In genomic region chr10:58393026-58394014, GRCm38 (mm10) we compare ENCODE assay signal across 8 mouse cellular contexts. TPM values are rescaled to one million over a fixed set of nuclear protein-coding genes. Genes with fewer than 3 reads are reported as not detected.
DNase-seq lines count a peak whose midpoint lies in the region; ATAC-seq lines count a peak whose summit lies in the region.

No protein-coding gene starts in this region.

- no peak for ATAC-seq in heart, embryonic 13.5 days (ENCODE audit: extremely low read depth, insufficient number of reproducible peaks, low FRiP score, low TSS enrichment)
- no peak; the same call in 1 of the 2 replicates for ATAC-seq in lung, embryonic 16.5 days (ENCODE audit: low read depth)
- no peak for ATAC-seq in cerebellum, adult (ENCODE audit: insufficient number of reproducible peaks, low FRiP score, low TSS enrichment)

- 29% methylated on average over 7 of the region's 7 CpGs for WGBS in heart, embryonic 13.5 days
- WGBS in lung, embryonic 16.5 days: 67% methylated on average over 7 of the region's 7 CpGs

- H3K27me3 ChIP-seq in heart, embryonic 13.5 days (replicated peaks): no peaks in the 10 kb centered on the region
- no peaks in the 10 kb centered on the region for H3K27me3 ChIP-seq in lung, embryonic 16.5 days (ENCODE audit: control insufficient read depth, insufficient read depth, low read depth, low read length)

- H3K4me1 ChIP-seq in heart, embryonic 13.5 days: peaks cover 71% of the 10 kb centered on the region
- H3K4me1 ChIP-seq in lung, embryonic 16.5 days (replicated peaks; ENCODE audit: control insufficient read depth, insufficient read depth, low read length): peaks cover 42% of the 10 kb centered on the region

- H3K9ac ChIP-seq in heart, embryonic 13.5 days: peak overlapping the region; percentile 25
- H3K9ac ChIP-seq in lung, embryonic 16.5 days (ENCODE audit: low read length): no peak overlapping the region

- H3K36me3 ChIP-seq in heart, embryonic 13.5 days: no peaks in the 10 kb centered on the region
- no peaks in the 10 kb centered on the region for H3K36me3 ChIP-seq in lung, embryonic 16.5 days (ENCODE audit: control insufficient read depth, insufficient read depth, low read length)

- peak overlapping the region; percentile 53; the same call in 1 of the 2 replicates for H3K4me3 ChIP-seq in heart, embryonic 13.5 days
- no peak overlapping the region for H3K4me3 ChIP-seq in lung, embryonic 16.5 days (ENCODE audit: low read length)

- DNase-seq in cerebellum, adult 9-10 months: peak; percentile 10
- DNase-seq in cerebellum, adult 9-11 months: no peak
- DNase-seq in 416B (ENCODE audit: low read depth): peak; percentile 85
- DNase-seq in ovary, postnatal 14 days (ENCODE audit: low spot score): no peak
- no peak for DNase-seq in urinary bladder, postnatal 14 days (ENCODE audit: low spot score)

- peak overlapping the region; percentile 66 for H3K4me2 ChIP-seq in heart, embryonic 13.5 days
- H3K4me2 ChIP-seq in lung, embryonic 16.5 days (ENCODE audit: low read depth, low read length): peak overlapping the region; percentile 31; the same call in 1 of the 2 replicates

- H3K27ac ChIP-seq in heart, embryonic 13.5 days (replicated peaks): peak overlapping the region; percentile 94
- peak overlapping the region; percentile 55 for H3K27ac ChIP-seq in lung, embryonic 16.5 days (ENCODE audit: low read length)

- no peaks in the 10 kb centered on the region for H3K9me3 ChIP-seq in heart, embryonic 13.5 days
- H3K9me3 ChIP-seq in lung, embryonic 16.5 days (ENCODE audit: control insufficient read depth, low read length): no peaks in the 10 kb centered on the region

RNA-seq across cellular contexts. Expression of gene Ranbp2, which starts 53.4 kb away (rescaled TPM):
- polyA plus RNA-seq in heart, embryonic 13.5 days (2015; fragmentation: Nextera tagmentation; extraction: Ambion mirVana): 14.0 and 15.2 TPM in 2 replicates
- 26.0 and 29.1 TPM in 2 replicates for polyA plus RNA-seq in lung, embryonic 16.5 days (2015; fragmentation: Nextera tagmentation; extraction: Ambion mirVana)

Comparison
In these comparisons a context has a peak if more than half of its experiments do, and no peak if none do; other contexts are left out.
1. DNase-seq: peak in cerebellum, adult 9-10 months (single experiment) and 416B (single experiment); none in cerebellum, adult 9-11 months (single experiment), ovary, postnatal 14 days (single experiment) and urinary bladder, postnatal 14 days (single experiment).